ENCODE assay signal across 20 mouse cellular contexts in the genomic region with DNA sequence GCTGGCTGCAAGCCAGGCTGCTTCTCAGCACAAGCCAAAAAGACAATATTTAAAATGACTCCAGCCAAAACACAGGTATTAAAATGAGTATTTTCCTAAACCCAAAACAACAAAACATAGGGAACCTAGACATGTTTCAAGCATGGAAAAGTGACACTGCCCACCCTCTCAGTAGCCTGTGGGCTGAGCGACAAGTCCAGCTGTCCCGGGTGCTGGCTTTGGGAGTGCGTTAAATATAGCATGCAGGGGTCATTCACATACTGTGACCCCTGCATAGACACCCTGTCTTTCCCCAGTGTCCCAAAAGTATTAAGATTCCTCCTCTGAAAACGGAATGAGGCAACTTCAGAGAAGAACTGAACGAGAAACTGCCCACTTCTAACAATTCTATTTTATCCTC. TPM values are rescaled to one million over a fixed set of nuclear protein-coding genes. Genes with fewer than 3 reads are reported as not detected.
DNase-seq lines count a peak whose midpoint lies in the region; ATAC-seq lines count a peak whose summit lies in the region.
"Had no signal": no experiment of that assay in that cellular context is flagged by ENCODE, and none has a peak within 500 bp of the region (broad histone marks: within the 10 kb centered on the region; RNA-seq: fewer than 3 reads in every experiment).

No protein-coding gene starts in this region.

- peak overlapping the region; percentile 59 for H3K4me2 ChIP-seq in heart, embryonic 15.5 days
- no peak overlapping the region for H3K4me2 ChIP-seq in limb, embryonic 15.5 days
- H3K4me2 ChIP-seq: embryonic facial prominence, embryonic 15.5 days had no signal

- 41% methylated on average over 5 of the region's 5 CpGs for WGBS in heart, embryonic 15.5 days
- WGBS in limb, embryonic 15.5 days = 72% methylated on average over 5 of the region's 5 CpGs

- H3K9me3 ChIP-seq in heart, embryonic 15.5 days (replicated peaks) = no peaks in the 10 kb centered on the region
- H3K9me3 ChIP-seq in limb, embryonic 15.5 days = no peaks in the 10 kb centered on the region
- H3K9me3 ChIP-seq: embryonic facial prominence, embryonic 15.5 days; megakaryocyte, embryonic 14.5 days had no signal

- H3K36me3 ChIP-seq in heart, embryonic 15.5 days = 0 out of 2 replicates have a peak, but pooled peaks cover 3% of the 10 kb centered on the region
- 0 out of 2 replicates have a peak, but pooled peaks cover 3% of the 10 kb centered on the region for H3K36me3 ChIP-seq in limb, embryonic 15.5 days

- peak; percentile 4 to 7 for DNase-seq in cerebellum, postnatal 14 days
- no peak for DNase-seq in cerebellum, adult 11-12 months
- DNase-seq in heart, adult 8-10 months (ENCODE audit: low spot score) = no peak
- peak; percentile 50 for DNase-seq in gastrocnemius, adult 18-20 months (ENCODE audit: low spot score)
- no peak for DNase-seq in spleen, postnatal 36 days (ENCODE audit: low spot score in 2 of 2)
- DNase-seq in urinary bladder, adult 2 months (ENCODE audit: low spot score) = no peak
- DNase-seq: cerebellum, adult 9-11 months; kidney, adult 2 months; kidney, postnatal 10 days; liver; lung, postnatal 10 days; midbrain, embryonic 14.5 days; spleen, adult 18-20 months; thymus, postnatal 36 days had no signal

- H3K27ac ChIP-seq in heart, embryonic 15.5 days = peak overlapping the region; percentile 63; the same call in 1 of the 2 replicates
- peak overlapping the region; percentile 18 for H3K27ac ChIP-seq in limb, embryonic 15.5 days
- H3K27ac ChIP-seq: embryonic facial prominence, embryonic 15.5 days had no signal

- H3K27me3 ChIP-seq in heart, embryonic 15.5 days = no peaks in the 10 kb centered on the region
- H3K27me3 ChIP-seq in limb, embryonic 15.5 days = no peaks in the 10 kb centered on the region
- H3K27me3 ChIP-seq: CH12.LX; embryonic facial prominence, embryonic 15.5 days; megakaryocyte, embryonic 14.5 days had no signal

- ATAC-seq in heart, embryonic 15.5 days (replicated peaks; ENCODE audit: insufficient number of reproducible peaks, insufficient read depth, low FRiP score, low read depth) = no peak
- ATAC-seq in limb, embryonic 15.5 days (ENCODE audit: insufficient number of reproducible peaks, low FRiP score, low TSS enrichment, low read depth) = no peak
- ATAC-seq: forebrain, embryonic 16.5 days had no signal

- H3K9ac ChIP-seq in heart, embryonic 15.5 days = no peak overlapping the region; the same call in 1 of the 2 replicates
- no peak overlapping the region for H3K9ac ChIP-seq in limb, embryonic 15.5 days
- H3K9ac ChIP-seq: embryonic facial prominence, embryonic 15.5 days had no signal

- H3K4me1 ChIP-seq in heart, embryonic 15.5 days (replicated peaks) = peaks cover 7% of the 10 kb centered on the region; the same call in 1 of the 2 replicates
- H3K4me1 ChIP-seq in limb, embryonic 15.5 days = no peaks in the 10 kb centered on the region
- H3K4me1 ChIP-seq: embryonic facial prominence, embryonic 15.5 days; megakaryocyte, embryonic 14.5 days had no signal

- H3K4me3 ChIP-seq in heart, embryonic 15.5 days = peak overlapping the region; percentile 46
- no peak overlapping the region for H3K4me3 ChIP-seq in limb, embryonic 15.5 days
- H3K4me3 ChIP-seq: megakaryocyte, embryonic 14.5 days had no signal

RNA-seq across cellular contexts. Expression of gene Klhl41, which starts 3.8 kb away (rescaled TPM):
- 15.0 and 23.9 TPM in 2 replicates for polyA plus RNA-seq in heart, embryonic 15.5 days (2015; fragmentation: Nextera tagmentation; extraction: Ambion mirVana)
- total RNA-seq in heart, adult 8-10 months (2022) = 10 to 100 TPM; 85.6 to 96.6 (median 88.1) TPM
- total RNA-seq in gastrocnemius, adult 18-20 months (2021) = 100 to 1,000 TPM; 665 to 708 TPM
- polyA plus RNA-seq in limb, embryonic 15.5 days (2015; fragmentation: Nextera tagmentation; extraction: Ambion mirVana) = 16.4 and 44.3 TPM in 2 replicates
- polyA plus RNA-seq in urinary bladder, adult 2 months (2012; rRNA removed) = 0.56 and 0.65 TPM in 2 replicates
- polyA plus RNA-seq: forebrain, embryonic 16.5 days had no signal

RNA-seq across cellular contexts. Expression of gene Bbs5, which starts 26.8 kb away (rescaled TPM):
- polyA plus RNA-seq in heart, embryonic 15.5 days (2015; fragmentation: Nextera tagmentation; extraction: Ambion mirVana) = 9.6 and 12.4 TPM in 2 replicates
- total RNA-seq in heart, adult 8-10 months (2022) = 1 to 10 TPM; 3.6 to 4.7 (median 4.3) TPM
- total RNA-seq in gastrocnemius, adult 18-20 months (2021) = 1 to 10 TPM; 3.4 TPM
- polyA plus RNA-seq in limb, embryonic 15.5 days (2015; fragmentation: Nextera tagmentation; extraction: Ambion mirVana) = 16.1 and 18.3 TPM in 2 replicates
- 10.5 and 17.2 TPM in 2 replicates for polyA plus RNA-seq in urinary bladder, adult 2 months (2012; rRNA removed)

RNA-seq across cellular contexts. Expression of gene Fastkd1, which starts 39.6 kb away (rescaled TPM):
- 18.8 and 19.0 TPM in 2 replicates for polyA plus RNA-seq in heart, embryonic 15.5 days (2015; fragmentation: Nextera tagmentation; extraction: Ambion mirVana)
- 10 to 100 TPM; 25.5 to 30.3 (median 27.5) TPM for total RNA-seq in heart, adult 8-10 months (2022)
- 10 to 100 TPM; 16.0 to 16.2 TPM for total RNA-seq in gastrocnemius, adult 18-20 months (2021)
- polyA plus RNA-seq in limb, embryonic 15.5 days (2015; fragmentation: Nextera tagmentation; extraction: Ambion mirVana) = 9.9 and 10.1 TPM in 2 replicates
- 8.9 and 9.4 TPM in 2 replicates for polyA plus RNA-seq in urinary bladder, adult 2 months (2012; rRNA removed)

RNA-seq across cellular contexts. Expression of gene Ppig, which starts 48.6 kb away (rescaled TPM):
- 83.5 and 98.4 TPM in 2 replicates for polyA plus RNA-seq in heart, embryonic 15.5 days (2015; fragmentation: Nextera tagmentation; extraction: Ambion mirVana)
- total RNA-seq in heart, adult 8-10 months (2022) = 10 to 100 TPM; 33.8 to 40.0 (median 37.9) TPM
- total RNA-seq in gastrocnemius, adult 18-20 months (2021) = 10 to 100 TPM; 29.0 to 34.0 TPM
- 138 and 139 TPM in 2 replicates for polyA plus RNA-seq in limb, embryonic 15.5 days (2015; fragmentation: Nextera tagmentation; extraction: Ambion mirVana)
- polyA plus RNA-seq in urinary bladder, adult 2 months (2012; rRNA removed) = 16.5 and 19.6 TPM in 2 replicates

Comparison
In these comparisons a context has a peak if more than half of its experiments do, and no peak if none do; other contexts are left out.
1. DNase-seq: peak in cerebellum, postnatal 14 days (2 of 2) and gastrocnemius, adult 18-20 months (single experiment); none in cerebellum, adult 11-12 months (single experiment), heart, adult 8-10 months (single experiment), spleen, postnatal 36 days (0 of 2) and urinary bladder, adult 2 months (single experiment).